Mouse (Mus musculus) liver, postnatal 0 days (tissue): ENCODE results near the gene Nkx2-3.

Source experiments
- CTCF ChIP-seq: sonication (generic); IDR thresholded peaks from 2 replicates; pipeline ENCODE4 v1.5.1; 2016; ENCODE audit warnings: antibody characterized with exemption, low read depth
- EP300 ChIP-seq: IDR thresholded peaks from 2 replicates; pipeline ENCODE4 v1.6.1; 2016; ENCODE audit warnings: antibody characterized with exemption, low read depth, mild to moderate bottlenecking

GRCm38 (mm10) chr19:43646852-43647251 lies 34.7 kb downstream of the Nkx2-3 start:
- TF ChIP-seq EP300 (no peak), CTCF (no peak)
